Mouse (Mus musculus) cerebellum, adult 18-20 months (tissue): ENCODE measurements around the gene Zscan2.

ENCODE experiments used
- DNase-seq, 2 experiments: peaks; one replicate each; pipeline ENCODE4 v3.0.0; 2021

The Zscan2 gene

GRCm38 (mm10) chr7:80860729-80861274 is at the start of gene Zscan2:
TSS of gene Zscan2 (plus strand) at chr7:80860920.
- DNase-seq, result peak; percentile 87 to 92

- no peak for DNase-seq
Observed at GRCm38 (mm10) chr7:80813397-80813796, 47.3 kb upstream of the Zscan2 start.

- DNase-seq, result no peak
Observed at GRCm38 (mm10) chr7:80816641-80817040, 44.1 kb upstream of the Zscan2 start.

- no peak for DNase-seq
Observed at GRCm38 (mm10) chr7:80820838-80821237, 39.9 kb upstream of the Zscan2 start.

GRCm38 (mm10) chr7:80823267-80823666 is 37.5 kb upstream of the Zscan2 start:
- DNase-seq, result no peak

GRCm38 (mm10) chr7:80823875-80824682 is 36.6 kb upstream of the Zscan2 start:
- DNase-seq, result no peak

- DNase-seq, result no peak
Observed at GRCm38 (mm10) chr7:80825843-80826403, 34.8 kb upstream of the Zscan2 start, which contains the start of gene Iqgap1. TSS of gene Iqgap1 (minus strand) at chr7:80825974.

GRCm38 (mm10) chr7:80828146-80828860 is 32.4 kb upstream of the Zscan2 start:
- no peak for DNase-seq

- DNase-seq, result no peak
Observed at GRCm38 (mm10) chr7:80830193-80830803, 30.4 kb upstream of the Zscan2 start.

- no peak for DNase-seq
Observed at GRCm38 (mm10) chr7:80832191-80832590, 28.5 kb upstream of the Zscan2 start.

GRCm38 (mm10) chr7:80832996-80833650 is 27.6 kb upstream of the Zscan2 start:
- peak in 1 of 2 experiments; percentile 10 for DNase-seq

GRCm38 (mm10) chr7:80833651-80834532 is 26.8 kb upstream of the Zscan2 start:
- no peak for DNase-seq

- DNase-seq, result no peak
Observed at GRCm38 (mm10) chr7:80835984-80836652, 24.6 kb upstream of the Zscan2 start.

GRCm38 (mm10) chr7:80837736-80838135 is 23.0 kb upstream of the Zscan2 start:
- no peak for DNase-seq

- DNase-seq, result no peak
Observed at GRCm38 (mm10) chr7:80838247-80838646, 22.5 kb upstream of the Zscan2 start.

- DNase-seq, result no peak
Observed at GRCm38 (mm10) chr7:80839755-80840154, 21.0 kb upstream of the Zscan2 start.

GRCm38 (mm10) chr7:80840241-80840640 is 20.5 kb upstream of the Zscan2 start:
- no peak for DNase-seq

GRCm38 (mm10) chr7:80840937-80841336 is 19.8 kb upstream of the Zscan2 start:
- DNase-seq, result no peak

- no peak for DNase-seq
Observed at GRCm38 (mm10) chr7:80842132-80842531, 18.6 kb upstream of the Zscan2 start.

- DNase-seq, result no peak
Observed at GRCm38 (mm10) chr7:80843176-80843575, 17.5 kb upstream of the Zscan2 start.
